Mouse (Mus musculus) midbrain, embryonic 10.5 days (tissue): ENCODE data around the gene Wdr6. TPM values are rescaled to one million over a fixed set of nuclear protein-coding genes. Genes with fewer than 3 reads are reported as not detected.
"Not testable (repeated sequence)": the region's sequence is repeated elsewhere in the genome, so short reads cannot be mapped to it uniquely, and the experiment has no call there.

Experiments
- DNase-seq: peaks from one replicate; pipeline ENCODE4 v3.0.0-alpha.2; 2017; ENCODE audit warnings: low spot score
- H3K27ac ChIP-seq: fragments of 300-500 bp; sonication (generic); replicated peaks from 2 replicates; pipeline ENCODE4 v1.5.1; 2016; ENCODE audit warnings: mild to moderate bottlenecking
- H3K27me3 ChIP-seq: fragments of 300-500 bp; sonication (generic); 2 replicates; pipeline ENCODE4 v1.6.1; 2016; ENCODE audit warnings: low read depth, mild to moderate bottlenecking; ENCODE audit not compliant: poor library complexity, severe bottlenecking
- H3K36me3 ChIP-seq: fragments of 300-500 bp; sonication (generic); 2 replicates; pipeline ENCODE4 v1.6.1; 2016; ENCODE audit warnings: mild to moderate bottlenecking, moderate library complexity
- H3K4me1 ChIP-seq: fragments of 300-500 bp; sonication (generic); 2 replicates; pipeline ENCODE4 v1.6.1; 2016
- H3K4me3 ChIP-seq: fragments of 300-500 bp; sonication (generic); 2 replicates; pipeline ENCODE4 v1.5.1; 2016; ENCODE audit warnings: mild to moderate bottlenecking, moderate library complexity
- H3K9me3 ChIP-seq: fragments of 300-500 bp; sonication (generic); replicated peaks from 2 replicates; pipeline ENCODE4 v1.6.1; 2016; ENCODE audit warnings: mild to moderate bottlenecking
- WGBS: fragments of 180-500 bp; shearing (Covaris S2); methylation state at CpG from one replicate; pipeline ENCODE4 v1.1.7; 2016; 5-methylcytosine and 5-hydroxymethylcytosine counted together
- polyA plus RNA-seq: library from polyadenylated mRNA; unstranded; fragments of >200 nt; fragmentation: Nextera tagmentation; extraction: Ambion mirVana; gene quantifications from 2 replicates; pipeline ENCODE4 v1.2.1, GENCODE M21; 2016

Wdr6 gene
- polyA plus RNA-seq, result 195 and 250 TPM in 2 replicates

DNA sequence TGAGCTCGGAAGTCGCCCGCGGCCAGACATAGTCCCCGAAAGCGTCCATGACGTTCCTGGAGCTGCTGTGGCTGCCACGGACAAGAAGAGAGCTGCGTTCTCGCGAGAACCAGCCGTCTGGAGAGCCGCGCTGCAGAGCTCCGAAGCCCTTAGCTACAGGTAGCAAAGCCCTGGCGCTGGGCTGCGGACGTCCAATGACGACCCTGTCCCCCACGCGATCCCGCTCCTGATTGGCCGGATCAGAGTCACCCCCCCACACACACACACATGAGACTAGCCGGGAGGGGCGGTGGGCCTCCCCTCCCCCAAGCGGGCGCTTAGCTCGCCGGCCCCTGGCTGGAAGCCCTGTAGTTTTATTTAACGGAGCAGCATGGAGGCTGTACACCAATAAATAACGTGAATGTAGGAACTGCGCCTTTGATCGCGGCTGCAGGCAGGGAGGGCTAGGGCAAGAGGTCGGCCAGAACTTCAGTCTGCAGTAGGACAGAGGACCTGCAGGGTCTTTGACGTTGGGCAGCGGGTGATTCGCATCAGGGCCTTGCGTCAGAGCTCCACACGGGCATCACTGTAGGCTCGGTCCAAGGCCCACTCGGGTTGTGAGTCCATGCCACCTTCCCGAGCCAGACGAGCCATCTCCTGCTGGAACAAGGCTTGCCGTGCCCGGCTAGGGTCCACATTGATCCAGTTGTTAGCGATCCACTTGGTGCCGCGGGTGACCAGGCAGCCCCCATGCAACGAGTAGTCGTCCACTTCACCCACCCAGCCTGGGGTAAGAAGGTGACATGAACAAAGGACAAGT lies at the start of gene Wdr6:
Gene Wdr6, minus strand, starts transcription at position 195 of the 799 bp plus-strand sequence.
- peak within 1 kb of the TSS; percentile 67 for H3K4me3 ChIP-seq
- WGBS, result 5% methylated on average over 51 of the region's 51 CpGs
- H3K27me3 ChIP-seq, result peaks cover 17% of the 10 kb centered on the region
- H3K4me1 ChIP-seq, result peaks cover 59% of the 10 kb centered on the region
- DNase-seq, result peak; percentile 98
- H3K27ac ChIP-seq, result peak within 1 kb of the TSS; percentile 96
- H3K9me3 ChIP-seq, result no peaks in the 10 kb centered on the region
- H3K36me3 ChIP-seq, result peaks cover 66% of the 10 kb centered on the region

DNA sequence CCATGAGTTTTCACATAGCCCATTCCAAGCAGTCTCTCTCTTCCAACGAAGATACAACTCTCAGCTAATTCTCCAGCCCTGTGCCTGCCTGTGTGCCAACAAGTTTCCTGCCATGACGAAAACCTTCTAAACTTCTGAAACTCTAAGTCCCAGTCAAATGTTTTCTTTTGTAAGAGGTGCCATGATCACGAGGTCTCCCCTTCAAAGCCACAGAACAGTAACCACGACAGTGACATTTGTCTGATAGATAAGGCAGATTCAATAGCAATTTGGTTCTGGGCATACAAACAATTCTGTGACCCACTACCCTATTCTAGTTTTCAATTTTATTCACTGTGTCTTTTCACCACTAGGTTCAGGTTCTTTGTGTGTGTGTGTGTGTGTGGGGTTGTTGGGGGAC lies 49.6 kb upstream of the Wdr6 start:
- no peak overlapping the region for H3K27ac ChIP-seq
- H3K27me3 ChIP-seq, result no peaks in the 10 kb centered on the region
- H3K4me1 ChIP-seq, result no peaks in the 10 kb centered on the region
- H3K4me3 ChIP-seq, result no peak overlapping the region
- 85% methylated on average over 4 of the region's 4 CpGs for WGBS
- DNase-seq, result no peak
- H3K9me3 ChIP-seq, result no peaks in the 10 kb centered on the region
- H3K36me3 ChIP-seq, result peaks cover 48% of the 10 kb centered on the region

DNA sequence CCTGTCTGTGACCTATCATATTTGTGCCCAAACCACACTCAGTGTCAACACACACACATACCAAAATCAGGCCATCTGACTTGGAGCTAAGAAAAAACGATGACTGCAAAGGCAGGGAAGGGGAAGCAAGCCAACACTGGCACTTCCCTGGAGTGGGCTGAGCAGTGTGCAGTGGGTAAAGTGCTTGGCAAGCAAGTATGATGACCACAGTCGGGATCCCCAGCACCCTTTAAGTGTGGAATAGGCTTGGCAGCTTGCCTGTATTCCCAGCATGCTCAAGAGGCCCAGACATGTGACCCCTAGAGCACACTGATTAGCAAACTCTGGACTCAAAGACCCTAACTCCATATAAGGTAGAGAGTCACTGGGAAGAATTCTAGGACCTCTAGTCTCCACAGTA lies 48.0 kb upstream of the Wdr6 start:
- H3K27me3 ChIP-seq, result no peaks in the 10 kb centered on the region
- H3K4me3 ChIP-seq, result no peak overlapping the region
- H3K9me3 ChIP-seq, result no peaks in the 10 kb centered on the region
- no peak overlapping the region for H3K27ac ChIP-seq
- peaks cover 41% of the 10 kb centered on the region for H3K36me3 ChIP-seq
- WGBS, result 85% methylated on average over 2 of the region's 2 CpGs
- DNase-seq, result no peak
- H3K4me1 ChIP-seq, result no peaks in the 10 kb centered on the region

DNA sequence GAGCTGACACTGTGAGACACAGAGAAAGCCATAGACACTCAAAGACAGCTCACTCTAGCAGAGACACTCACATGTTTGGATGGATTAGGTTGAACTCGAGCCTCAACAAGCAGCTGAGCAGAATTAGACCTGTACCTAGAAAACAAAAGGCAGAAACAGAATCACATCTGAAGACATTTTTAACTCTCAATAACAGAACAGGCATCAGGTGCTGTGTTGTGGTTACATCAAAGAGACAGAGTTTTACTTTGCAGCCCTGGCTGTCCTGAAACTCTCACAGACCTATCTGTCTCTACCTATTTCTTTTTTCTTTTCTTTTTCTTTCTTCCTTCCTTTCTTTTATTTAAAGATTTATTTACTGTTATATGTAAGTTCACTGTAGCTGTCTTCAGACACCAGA lies 38.8 kb upstream of the Wdr6 start:
- H3K4me1 ChIP-seq, result no peaks in the 10 kb centered on the region
- peaks cover 90% of the 10 kb centered on the region for H3K36me3 ChIP-seq
- H3K27ac ChIP-seq, result no peak overlapping the region
- H3K4me3 ChIP-seq, result no peak overlapping the region
- 91% methylated on average over 1 of the region's 1 CpGs for WGBS
- H3K9me3 ChIP-seq, result no peaks in the 10 kb centered on the region
- no peaks in the 10 kb centered on the region for H3K27me3 ChIP-seq
- no peak for DNase-seq

DNA sequence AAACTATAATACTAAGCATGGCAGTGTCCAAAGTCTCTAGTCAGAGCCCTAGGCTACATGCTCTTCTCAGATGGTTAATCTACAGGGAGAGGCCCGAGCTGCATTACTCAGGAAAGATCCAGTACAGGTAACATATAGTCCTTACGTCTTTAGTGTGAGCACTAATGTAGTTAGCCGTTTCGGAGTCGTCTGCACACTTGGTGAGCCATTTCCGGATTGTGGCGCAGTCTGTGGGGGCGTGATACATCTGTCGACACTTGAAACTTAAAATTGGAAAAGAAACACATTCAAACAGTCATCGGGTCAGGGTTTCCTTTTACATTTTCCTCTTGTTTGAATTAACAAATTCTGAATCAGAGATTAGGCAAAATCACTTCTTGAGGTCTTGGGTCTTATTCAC lies 32.9 kb upstream of the Wdr6 start:
- no peak overlapping the region for H3K4me3 ChIP-seq
- peaks cover 99% of the 10 kb centered on the region for H3K36me3 ChIP-seq
- 95% methylated on average over 10 of the region's 10 CpGs for WGBS
- H3K9me3 ChIP-seq, result no peaks in the 10 kb centered on the region
- H3K27me3 ChIP-seq, result no peaks in the 10 kb centered on the region
- no peak for DNase-seq
- no peak overlapping the region for H3K27ac ChIP-seq
- no peaks in the 10 kb centered on the region for H3K4me1 ChIP-seq

DNA sequence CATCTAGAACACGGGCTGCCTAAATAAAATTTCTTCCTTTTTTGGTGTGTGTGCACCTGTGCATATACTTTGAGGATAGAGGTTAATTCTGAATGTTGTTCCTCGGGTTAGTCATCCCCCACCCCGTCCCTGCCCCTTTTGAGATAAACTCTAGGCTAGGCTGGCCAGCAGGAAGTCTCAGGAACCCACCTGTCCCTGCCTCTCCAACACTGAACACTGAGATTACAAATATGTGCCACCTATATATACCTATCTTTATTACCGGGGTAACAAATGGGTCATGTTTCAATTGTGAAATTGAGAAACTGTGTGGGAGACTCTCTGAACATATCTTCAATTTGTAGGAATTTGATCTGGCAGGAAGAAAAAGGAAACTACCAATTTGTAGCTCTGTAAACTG lies 30.4 kb upstream of the Wdr6 start:
- Histone ChIP-seq H3K4me1 (no peaks in the 10 kb centered on the region), H3K36me3 (peaks cover 100% of the 10 kb centered on the region), H3K4me3 (no peak overlapping the region), H3K9me3 (no peaks in the 10 kb centered on the region), H3K27me3 (no peaks in the 10 kb centered on the region), H3K27ac (no peak overlapping the region)
- DNase-seq, result no peak
- 92% methylated on average over 4 of the region's 4 CpGs for WGBS

DNA sequence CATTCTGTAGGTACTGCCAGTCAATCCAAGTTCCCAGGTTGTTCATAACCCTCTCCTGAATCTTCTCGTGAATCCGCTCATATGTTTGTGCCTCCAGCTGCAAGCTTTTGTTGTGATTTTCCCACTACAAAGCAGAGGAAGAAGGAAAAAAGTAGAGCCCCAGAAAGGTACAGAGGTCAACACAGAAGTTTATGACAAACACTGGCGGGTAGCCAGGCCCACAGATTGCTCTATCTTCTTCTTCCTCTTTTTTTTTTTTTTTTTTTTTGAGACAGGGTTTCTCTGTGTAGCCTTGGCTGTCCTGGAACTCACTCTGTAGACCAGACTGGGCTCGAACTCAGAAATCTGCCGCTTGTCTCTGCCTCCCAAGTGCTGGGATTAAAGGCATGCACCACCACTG lies 29.4 kb upstream of the Wdr6 start:
- not testable (repeated sequence) for H3K4me3 ChIP-seq, H3K4me1 ChIP-seq, H3K27me3 ChIP-seq, H3K9me3 ChIP-seq, DNase-seq, H3K27ac ChIP-seq
- 96% methylated on average over 5 of the region's 5 CpGs for WGBS
- H3K36me3 ChIP-seq, result peaks cover 100% of the 10 kb centered on the region

DNA sequence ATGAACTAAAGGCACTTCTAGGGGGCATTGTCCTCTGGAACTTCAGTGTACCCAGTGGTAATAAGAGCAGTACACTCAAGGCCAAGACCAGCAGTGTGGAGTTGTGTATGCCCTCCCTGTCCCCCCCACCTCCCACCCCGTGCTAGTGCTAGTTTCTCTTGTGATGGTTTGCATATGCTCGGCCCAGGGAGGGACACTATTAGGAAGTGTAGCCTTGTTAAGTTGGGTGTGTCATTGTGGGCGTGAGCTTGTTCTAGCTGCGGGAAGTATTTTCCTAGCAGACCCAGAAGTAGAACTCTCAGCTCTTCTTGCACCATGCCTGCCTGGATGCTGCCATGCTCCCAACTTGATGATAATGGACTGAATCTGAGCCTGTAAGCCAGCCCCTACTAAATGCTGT lies 23.4 kb upstream of the Wdr6 start:
- Histone ChIP-seq H3K4me1 (peaks cover 12% of the 10 kb centered on the region), H3K27me3 (no peaks in the 10 kb centered on the region), H3K4me3 (no peak overlapping the region), H3K9me3 (no peaks in the 10 kb centered on the region), H3K27ac (no peak overlapping the region), H3K36me3 (peaks cover 56% of the 10 kb centered on the region)
- no peak for DNase-seq
- WGBS, result 85% methylated on average over 4 of the region's 4 CpGs

DNA sequence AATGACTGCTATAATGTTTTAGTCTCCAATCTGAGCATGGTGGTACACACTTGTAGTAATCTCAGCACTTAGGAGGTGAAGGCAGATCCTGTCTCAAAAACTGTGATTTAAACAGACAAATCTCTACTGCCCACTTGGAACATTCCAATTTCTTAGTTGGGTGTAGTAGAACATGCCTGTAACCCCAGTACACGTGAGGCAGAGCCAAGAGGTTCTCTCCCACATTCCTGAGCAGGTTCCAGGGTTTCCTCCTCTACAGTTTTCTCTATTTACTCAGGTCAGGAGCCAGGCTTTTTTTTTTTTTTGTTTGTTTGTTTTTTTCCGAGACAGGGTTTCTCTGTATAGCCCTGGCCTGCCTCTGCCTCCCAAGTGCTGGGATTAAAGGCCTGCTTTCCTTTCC lies 21.5 kb upstream of the Wdr6 start:
- 61% methylated on average over 2 of the region's 2 CpGs for WGBS
- Histone ChIP-seq H3K4me3 (no peak overlapping the region), H3K27ac (no peak overlapping the region), H3K27me3 (0 out of 2 replicates have a peak, but pooled peaks cover 5% of the 10 kb centered on the region), H3K4me1 (peaks cover 25% of the 10 kb centered on the region), H3K9me3 (no peaks in the 10 kb centered on the region), H3K36me3 (peaks cover 36% of the 10 kb centered on the region)
- no peak for DNase-seq

DNA sequence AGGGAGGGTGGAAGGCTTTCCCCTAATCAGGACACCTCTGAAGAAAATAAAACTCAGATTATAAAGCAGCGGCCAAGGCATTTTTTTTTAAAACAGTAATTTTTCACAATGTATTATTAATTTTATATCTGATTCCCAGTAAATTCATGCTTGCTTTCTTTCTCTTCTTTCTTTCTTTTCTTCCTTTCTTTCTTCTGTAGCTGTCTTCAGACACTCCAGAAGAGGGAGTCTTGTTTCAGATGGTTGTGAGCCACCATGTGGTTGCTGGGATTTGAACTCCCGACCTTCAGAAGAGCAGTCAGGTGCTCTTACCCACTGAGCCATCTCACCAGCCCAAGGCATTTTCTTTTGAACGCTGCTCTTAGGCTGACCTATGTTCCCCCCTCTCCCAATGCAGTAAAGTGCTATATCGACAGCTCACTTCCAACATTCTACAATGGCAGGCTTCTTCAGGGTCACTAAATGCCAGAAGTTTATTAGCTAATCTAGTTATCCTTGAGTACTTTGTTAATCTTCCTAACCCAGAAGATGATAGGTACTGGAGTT lies 20.6 kb upstream of the Wdr6 start:
- Histone ChIP-seq H3K27me3 (0 out of 2 replicates have a peak, but pooled peaks cover 5% of the 10 kb centered on the region), H3K4me1 (peaks cover 25% of the 10 kb centered on the region), H3K36me3 (peaks cover 27% of the 10 kb centered on the region), H3K27ac (no peak overlapping the region), H3K9me3 (no peaks in the 10 kb centered on the region), H3K4me3 (no peak overlapping the region)
- WGBS, result 73% methylated on average over 4 of the region's 4 CpGs
- no peak for DNase-seq

DNA sequence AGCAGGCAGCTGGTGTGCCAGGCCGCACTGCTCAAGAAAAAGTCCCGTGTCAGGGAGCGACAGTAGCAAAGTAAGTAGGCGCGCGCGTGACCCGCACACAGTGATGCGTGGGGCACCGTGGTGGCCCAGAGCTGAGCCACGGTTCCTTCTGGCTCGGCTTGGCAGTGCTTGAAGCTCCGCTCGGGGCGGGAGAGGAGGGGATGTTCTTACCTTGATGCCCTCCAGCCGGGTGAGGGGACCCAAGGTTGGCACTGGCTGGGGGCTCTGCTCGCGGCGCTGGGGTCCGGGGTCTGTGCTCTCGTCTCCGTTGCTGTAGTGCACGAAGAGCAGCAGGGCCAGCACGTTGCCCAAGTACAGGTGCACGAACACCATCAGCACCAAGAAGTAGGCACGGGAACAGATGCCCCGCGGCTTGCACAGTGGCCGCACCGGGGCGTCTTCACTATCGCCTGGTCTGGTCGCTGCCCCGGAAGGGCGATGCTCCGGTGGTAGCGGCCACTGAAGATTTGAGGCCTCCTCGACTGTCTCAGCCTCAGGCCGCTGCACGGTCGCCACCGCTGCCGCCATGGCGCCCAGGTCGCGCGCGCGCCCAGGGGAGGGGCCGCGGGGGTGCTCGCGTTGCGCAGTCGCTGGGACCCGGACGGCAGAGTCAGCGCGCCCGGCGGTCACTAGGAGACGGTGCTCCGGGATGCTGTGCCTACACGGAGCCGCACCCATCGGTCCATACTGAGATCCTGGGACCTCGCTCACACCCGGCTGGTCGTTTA lies 18.6 kb upstream of the Wdr6 start, which contains the start of gene P4htm:
Gene P4htm, minus strand, starts transcription at position 670 of the 767 bp plus-strand sequence.
- 1% methylated on average over 68 of the region's 69 CpGs for WGBS
- peaks cover 28% of the 10 kb centered on the region for H3K4me1 ChIP-seq
- 0 out of 2 replicates have a peak, but pooled peaks cover 5% of the 10 kb centered on the region for H3K27me3 ChIP-seq
- H3K36me3 ChIP-seq, result peaks cover 18% of the 10 kb centered on the region
- H3K27ac ChIP-seq, result peak within 1 kb of the TSS; percentile 86
- H3K9me3 ChIP-seq, result no peaks in the 10 kb centered on the region
- DNase-seq, result peak; percentile 74
- peak within 1 kb of the TSS; percentile 71 for H3K4me3 ChIP-seq

DNA sequence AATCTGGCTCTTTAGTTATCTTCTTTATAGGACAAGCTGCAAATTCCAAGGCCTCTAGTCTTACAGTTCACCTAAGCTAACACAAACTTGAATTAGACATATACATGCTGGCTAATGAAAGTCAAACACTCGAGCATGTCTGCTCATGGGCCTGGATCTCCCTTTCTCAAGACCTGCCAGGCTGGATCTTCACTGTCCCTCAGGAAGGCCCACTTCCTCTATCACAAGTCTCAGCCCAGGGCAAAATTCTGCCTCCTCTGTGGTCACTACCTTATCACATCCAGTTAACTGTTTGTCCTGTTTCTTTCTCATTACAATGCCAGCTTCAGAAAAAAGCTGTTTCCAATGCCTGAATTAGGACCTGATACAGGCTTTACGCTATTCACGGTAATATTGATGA lies 15.8 kb upstream of the Wdr6 start:
- Histone ChIP-seq H3K36me3 (peaks cover 24% of the 10 kb centered on the region; the same call in 1 of the 2 replicates), H3K4me3 (no peak overlapping the region), H3K4me1 (peaks cover 35% of the 10 kb centered on the region), H3K27ac (no peak overlapping the region), H3K9me3 (no peaks in the 10 kb centered on the region), H3K27me3 (peaks cover 17% of the 10 kb centered on the region; the same call in 1 of the 2 replicates)
- 86% methylated on average over 3 of the region's 3 CpGs for WGBS
- DNase-seq, result no peak
